ENCODE assay signal across 8 mouse cellular contexts in genomic region chr6:35254136-35254904, GRCm38 (mm10). TPM values are rescaled to one million over a fixed set of nuclear protein-coding genes. Genes with fewer than 3 reads are reported as not detected.
DNase-seq lines count a peak whose midpoint lies in the region; ATAC-seq lines count a peak whose summit lies in the region.

No protein-coding gene starts in this region.

- H3K9ac ChIP-seq in liver, embryonic 15.5 days: peak overlapping the region; percentile 94
- H3K9ac ChIP-seq in stomach, embryonic 15.5 days: no peak overlapping the region

- ATAC-seq in liver, embryonic 15.5 days (ENCODE audit: insufficient read depth): peak; percentile 88
- ATAC-seq in stomach, embryonic 15.5 days (ENCODE audit: insufficient read depth, low FRiP score, low read depth): peak; percentile 75
- no peak for ATAC-seq in activated CD4-positive, CD25-positive, alpha-beta regulatory T cell, adult 4 months

- H3K4me3 ChIP-seq in liver, embryonic 15.5 days (replicated peaks): peak overlapping the region; percentile 85
- peak overlapping the region; percentile 71 for H3K4me3 ChIP-seq in stomach, embryonic 15.5 days (replicated peaks)

- 0 out of 2 replicates have a peak, but pooled peaks cover 9% of the 10 kb centered on the region for H3K36me3 ChIP-seq in liver, embryonic 15.5 days (replicated peaks)
- no peaks in the 10 kb centered on the region for H3K36me3 ChIP-seq in stomach, embryonic 15.5 days

- H3K4me1 ChIP-seq in liver, embryonic 15.5 days (replicated peaks): peaks cover 62% of the 10 kb centered on the region
- H3K4me1 ChIP-seq in stomach, embryonic 15.5 days: peaks cover 19% of the 10 kb centered on the region

- no peaks in the 10 kb centered on the region for H3K9me3 ChIP-seq in liver, embryonic 15.5 days (replicated peaks)
- H3K9me3 ChIP-seq in stomach, embryonic 15.5 days: no peaks in the 10 kb centered on the region

- H3K4me2 ChIP-seq in liver, embryonic 15.5 days: peak overlapping the region; percentile 80
- H3K4me2 ChIP-seq in stomach, embryonic 15.5 days: peak overlapping the region; percentile 63

- H3K27ac ChIP-seq in liver, embryonic 15.5 days (replicated peaks): peak overlapping the region; percentile 99
- peak overlapping the region; percentile 86; the same call in 1 of the 2 replicates for H3K27ac ChIP-seq in stomach, embryonic 15.5 days

- DNase-seq in retina, postnatal 1 day: peak; percentile 15
- no peak for DNase-seq in retina, embryonic 14.5 days (ENCODE audit: low spot score)
- DNase-seq in gonadal fat pad, adult 2 months (ENCODE audit: low read depth): peak; percentile 13
- no peak for DNase-seq in adrenal gland, postnatal 36 days
- no peak for DNase-seq in right cerebral cortex, postnatal 4 days

- no peaks in the 10 kb centered on the region for H3K27me3 ChIP-seq in liver, embryonic 15.5 days
- no peaks in the 10 kb centered on the region for H3K27me3 ChIP-seq in stomach, embryonic 15.5 days (replicated peaks)

- 17% methylated on average over 9 of the region's 9 CpGs for WGBS in liver, embryonic 15.5 days (ENCODE audit: insufficient replicate concordance)
- 43% methylated on average over 9 of the region's 9 CpGs for WGBS in stomach, embryonic 15.5 days

RNA-seq across cellular contexts. Expression of gene Slc13a4, which starts 53.6 kb away (rescaled TPM):
- polyA plus RNA-seq in gonadal fat pad, adult 2 months (2012; rRNA removed): 4.1 and 5.7 TPM in 2 replicates
- 0.06 and 0.07 TPM in 2 replicates for polyA plus RNA-seq in liver, embryonic 15.5 days (2015; fragmentation: Nextera tagmentation; extraction: Ambion mirVana)
- 0.26 and 0.54 TPM in 2 replicates for polyA plus RNA-seq in stomach, embryonic 15.5 days (2015; fragmentation: Nextera tagmentation; extraction: Ambion mirVana)
- under 1 TPM; 0.46 TPM for total RNA-seq in adrenal gland, postnatal 36 days (2021)
- under 1 TPM in 1 of 2 experiments, not detected in 1; 0.25 TPM for polyA plus RNA-seq in activated CD4-positive, CD25-positive, alpha-beta regulatory T cell, adult 4 months (2017; shearing (Covaris generic))

Comparison
In these comparisons a context has a peak if more than half of its experiments do, and no peak if none do; other contexts are left out.
1. DNase-seq: peak in retina, postnatal 1 day (single experiment) and gonadal fat pad, adult 2 months (single experiment); none in retina, embryonic 14.5 days (single experiment), adrenal gland, postnatal 36 days (0 of 2) and right cerebral cortex, postnatal 4 days (single experiment).